Mouse (Mus musculus) embryonic fibroblast, embryonic 13.5 days (primary cell): Measurements from ENCODE around the gene Cd63. TPM values are rescaled to one million over a fixed set of nuclear protein-coding genes. Genes with fewer than 3 reads are reported as not detected.

Source experiments
- H3K27ac ChIP-seq: 2 replicates; pipeline ENCODE4 v1.5.1; 2012; ENCODE audit warnings: low read length, control low read depth, inconsistent platforms; ENCODE audit not compliant: insufficient read depth
- H3K4me1 ChIP-seq: 2 replicates; pipeline ENCODE4 v1.6.1; 2011; ENCODE audit warnings: low read length; ENCODE audit not compliant: control insufficient read depth, insufficient read depth
- H3K4me3 ChIP-seq: 2 replicates; pipeline ENCODE4 v1.5.1; 2011; ENCODE audit warnings: mild to moderate bottlenecking, control low read depth, low read length; ENCODE audit not compliant: insufficient read depth
- CTCF ChIP-seq: IDR thresholded peaks from 2 replicates; pipeline ENCODE4 v1.5.1; 2011; ENCODE audit warnings: mild to moderate bottlenecking, control low read depth, low read length, moderate library complexity, borderline replicate concordance; ENCODE audit not compliant: insufficient read depth
- POLR2A ChIP-seq: IDR thresholded peaks from 2 replicates; pipeline ENCODE4 v1.6.1; 2011; ENCODE audit warnings: low read depth, mild to moderate bottlenecking, control low read depth, low read length, moderate library complexity
- polyA plus RNA-seq: library from polyadenylated mRNA; stranded (reverse); fragments of >200 nt; gene quantifications from 2 replicates; pipeline ENCODE4 v1.2.4, GENCODE M21; 2011; ENCODE audit warnings: low read depth; ENCODE audit not compliant: missing spikeins, insufficient read length

Gene Cd63
- polyA plus RNA-seq, 1 experiment: 686 TPM

- H3K4me1 ChIP-seq: no peaks in the 10 kb centered on the region
- H3K27ac ChIP-seq: no peak overlapping the region
Measured at GRCm38 (mm10) chr10:128950208-128950887, 49.6 kb downstream of the Cd63 start.

GRCm38 (mm10) chr10:128958340-128958739 lies 57.6 kb downstream of the Cd63 start:
- no peak for TF ChIP-seq POLR2A
- no peak for TF ChIP-seq CTCF
- Histone ChIP-seq H3K4me3 (no peak overlapping the region), H3K4me1 (no peaks in the 10 kb centered on the region), H3K27ac (no peak overlapping the region)

More at GRCm38 (mm10) chr10:128950208-128950887, 49.6 kb downstream of the Cd63 start:
- TF ChIP-seq CTCF: no peak
- TF ChIP-seq POLR2A: no peak
- H3K4me3 ChIP-seq: no peak overlapping the region

- no peak overlapping the region for H3K4me3 ChIP-seq
Measured at GRCm38 (mm10) chr10:128960142-128960541, 59.4 kb downstream of the Cd63 start.

GRCm38 (mm10) chr10:128960590-128961584 lies 60.1 kb downstream of the Cd63 start, which contains the start of gene Mettl7b:
Mettl7b (minus strand) TSS chr10:128960988.
- H3K27ac ChIP-seq: no peak within 1 kb of the TSS
- H3K4me3 ChIP-seq: no peak within 1 kb of the TSS
- TF ChIP-seq POLR2A: no peak
- H3K4me1 ChIP-seq: no peaks in the 10 kb centered on the region

More at GRCm38 (mm10) chr10:128960142-128960541, 59.4 kb downstream of the Cd63 start:
- no peak overlapping the region for H3K27ac ChIP-seq
- H3K4me1 ChIP-seq: no peaks in the 10 kb centered on the region
- TF ChIP-seq CTCF (no peak), POLR2A (no peak)

Other genes starting within 250 kb of the Cd63 start
- gene Suox, start 226.9 kb upstream of the Cd63 start, polyA plus RNA-seq: 14.3 and 15.7 TPM in 2 replicates
- gene Rab5b, start 204.7 kb upstream of the Cd63 start, polyA plus RNA-seq: 88.8 and 96.7 TPM in 2 replicates
- 0.68 and 0.87 TPM in 2 replicates for gene Pmel, start 196.8 kb upstream of the Cd63 start, polyA plus RNA-seq
- gene Cdk2, start 196.0 kb upstream of the Cd63 start, polyA plus RNA-seq: 49.3 and 66.6 TPM in 2 replicates
- gene Dgka, start 156.1 kb upstream of the Cd63 start, polyA plus RNA-seq: 14.6 and 19.0 TPM in 2 replicates
- gene Pym1, start 153.1 kb upstream of the Cd63 start, polyA plus RNA-seq: 29.5 and 38.2 TPM in 2 replicates
- gene Mmp19, start 110.1 kb upstream of the Cd63 start, polyA plus RNA-seq: 43.6 and 54.0 TPM in 2 replicates
- 55.5 and 59.0 TPM in 2 replicates for gene Dnajc14, start 96.9 kb upstream of the Cd63 start, polyA plus RNA-seq
- 34.4 and 44.8 TPM in 2 replicates for gene Tmem198b, start 96.6 kb upstream of the Cd63 start, polyA plus RNA-seq
- 106 and 112 TPM in 2 replicates for gene Sarnp, start 83.7 kb upstream of the Cd63 start, polyA plus RNA-seq
- gene Ormdl2, start 79.3 kb upstream of the Cd63 start, polyA plus RNA-seq: 30.4 and 31.2 TPM in 2 replicates
- 16.3 and 19.4 TPM in 2 replicates for gene Gdf11, start 9.3 kb upstream of the Cd63 start, polyA plus RNA-seq
- gene Rdh5, start 21.9 kb downstream of the Cd63 start, polyA plus RNA-seq: 5.5 and 7.7 TPM in 2 replicates
- 80.5 and 91.4 TPM in 2 replicates for gene Bloc1s1, start 23.0 kb downstream of the Cd63 start, polyA plus RNA-seq
- gene Itga7, start 32.8 kb downstream of the Cd63 start, polyA plus RNA-seq: 16.9 and 22.1 TPM in 2 replicates
- gene Mettl7b, start 60.0 kb downstream of the Cd63 start, polyA plus RNA-seq: not detected in 2 replicates
- gene Olfr9, start 88.4 kb downstream of the Cd63 start, polyA plus RNA-seq: not detected in 2 replicates
- gene Olfr763, start 109.8 kb downstream of the Cd63 start, polyA plus RNA-seq: not detected in 2 replicates
- gene Olfr764-ps1, start 138.9 kb downstream of the Cd63 start, polyA plus RNA-seq: not detected in 2 replicates
- not detected in 2 replicates for gene Olfr765, start 149.0 kb downstream of the Cd63 start, polyA plus RNA-seq
- gene Olfr766-ps1, start 168.0 kb downstream of the Cd63 start, polyA plus RNA-seq: not detected in 2 replicates
- not detected in 2 replicates for gene Olfr767, start 181.9 kb downstream of the Cd63 start, polyA plus RNA-seq
- gene Olfr768, start 198.4 kb downstream of the Cd63 start, polyA plus RNA-seq: not detected in 2 replicates
- gene Olfr769, start 216.9 kb downstream of the Cd63 start, polyA plus RNA-seq: not detected in 2 replicates
- not detected in 2 replicates for gene Olfr770, start 238.0 kb downstream of the Cd63 start, polyA plus RNA-seq